Mouse (Mus musculus) activated CD4-positive, CD25-positive, alpha-beta regulatory T cell, adult 4 months (primary cell): ENCODE data around the gene Amotl1. TPM values are rescaled to one million over a fixed set of nuclear protein-coding genes. Genes with fewer than 3 reads are reported as not detected.

Source experiments
- ATAC-seq: one replicate; pipeline ENCODE4 v1.8.0; 2017
- polyA plus RNA-seq, 2 experiments: library from polyadenylated mRNA; unstranded; fragments of 100-300 nt; shearing (Covaris generic); gene quantifications; one replicate each; pipeline ENCODE4 v1.2.1; 2017

The Amotl1 gene
- polyA plus RNA-seq, 2 experiments from 2014 or later: 0.32 to 0.57 TPM

- ATAC-seq: no peak
Measured at GRCm38 (mm10) chr9:14641310-14642067, 3.4 kb downstream of the Amotl1 start.

GRCm38 (mm10) chr9:14636244-14636643 is 8.6 kb downstream of the Amotl1 start:
- no peak for ATAC-seq

- ATAC-seq: no peak
Measured at GRCm38 (mm10) chr9:14635551-14635950, 9.3 kb downstream of the Amotl1 start.

DNA sequence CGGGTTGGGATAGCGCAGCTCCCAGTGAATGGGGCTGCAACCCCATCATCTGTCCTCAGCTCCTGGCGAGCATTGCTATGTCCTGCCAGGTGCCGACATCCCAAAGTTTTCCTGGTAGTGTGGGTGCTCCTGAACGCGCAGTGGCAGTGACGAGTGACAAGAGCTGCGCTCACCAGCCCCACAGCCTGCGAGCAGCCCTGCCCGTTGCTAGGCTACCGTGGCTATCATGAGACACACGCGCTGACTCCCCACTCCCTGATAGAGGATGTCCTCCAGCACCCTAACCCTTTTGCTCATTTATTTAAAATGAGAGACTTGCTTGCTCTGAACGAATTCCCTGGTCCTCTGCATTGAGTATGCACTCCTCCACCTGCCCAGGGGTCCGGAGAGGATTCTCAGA is 10.7 kb downstream of the Amotl1 start:
- no peak for ATAC-seq

DNA sequence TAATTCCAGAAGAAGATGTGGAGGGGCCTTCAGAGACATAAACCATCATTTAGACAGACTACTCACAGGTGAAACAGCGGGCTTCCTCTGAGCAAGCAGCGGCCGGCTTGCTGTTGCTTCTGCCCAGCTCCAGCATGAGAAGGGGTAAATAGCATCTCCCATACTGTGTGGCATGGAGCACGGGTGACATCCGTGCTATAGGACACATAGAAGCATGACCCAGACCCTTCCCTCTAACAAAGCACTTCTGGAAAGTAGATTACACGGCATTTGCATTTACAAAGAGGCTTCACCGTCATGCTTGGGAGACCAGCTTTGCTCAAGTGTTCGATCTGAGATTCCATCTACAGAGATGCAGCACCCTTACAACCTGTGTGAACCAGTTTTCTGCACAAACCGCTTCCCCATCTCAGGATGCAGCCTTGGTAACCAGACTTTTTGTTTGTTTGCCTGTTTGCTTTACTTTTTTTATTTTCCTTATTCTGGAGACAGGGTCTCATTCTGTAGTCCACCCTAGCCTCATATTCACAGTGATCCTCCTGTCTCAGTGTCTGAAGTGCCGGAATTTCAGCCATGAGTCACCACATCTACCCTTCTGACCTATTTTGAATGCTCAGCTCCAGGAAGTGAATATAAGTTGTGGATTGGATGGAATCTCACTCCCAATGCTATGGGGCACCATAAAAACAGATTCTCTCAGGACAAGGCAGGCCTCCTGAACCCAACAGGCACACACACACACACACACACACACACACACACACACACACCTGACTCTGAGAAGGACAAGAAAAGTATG is 12.3 kb downstream of the Amotl1 start:
- ATAC-seq: no peak

DNA sequence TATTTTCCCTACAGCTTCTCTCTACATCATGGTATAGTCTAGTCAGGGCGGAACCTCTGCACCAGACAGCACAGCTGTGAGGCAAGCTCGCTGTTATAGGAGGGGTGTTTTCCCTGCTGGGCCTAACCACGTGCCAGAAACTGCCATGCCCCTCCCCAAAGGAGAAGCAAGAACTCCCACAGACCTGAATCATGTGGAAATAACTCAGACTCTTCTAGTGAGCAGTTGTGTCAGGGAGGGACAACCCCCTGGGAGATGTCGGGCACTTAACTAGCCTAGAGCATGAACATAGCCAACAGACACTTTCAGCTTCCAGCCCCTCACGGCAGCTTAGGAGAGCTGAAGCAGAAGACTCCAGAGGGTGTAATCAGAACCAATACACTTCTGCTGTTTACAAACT is 13.1 kb downstream of the Amotl1 start:
- ATAC-seq: no peak

GRCm38 (mm10) chr9:14627525-14627924 is 17.3 kb downstream of the Amotl1 start:
- ATAC-seq: no peak

GRCm38 (mm10) chr9:14625961-14626360 is 18.9 kb downstream of the Amotl1 start:
- ATAC-seq: no peak

GRCm38 (mm10) chr9:14625024-14625423 is 19.8 kb downstream of the Amotl1 start:
- ATAC-seq: no peak

DNA sequence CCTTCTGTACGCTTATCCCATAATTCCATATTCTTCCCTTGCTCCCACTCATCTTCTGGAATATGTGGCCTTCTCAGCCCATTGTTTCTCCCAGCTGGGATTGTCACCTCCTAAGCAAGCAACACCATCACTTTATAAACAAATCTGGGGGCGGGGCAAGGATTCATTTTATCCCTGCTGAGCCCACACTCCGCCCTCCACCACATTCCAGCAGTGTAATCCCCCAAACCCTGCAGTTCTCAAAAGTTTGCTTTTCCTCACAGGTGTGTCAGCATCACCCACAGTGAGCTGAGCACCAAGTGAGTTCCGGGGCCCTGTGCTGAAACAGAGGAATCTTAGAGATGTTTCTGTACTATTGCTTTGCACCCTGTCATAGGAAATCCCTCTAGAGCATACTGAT is 20.9 kb downstream of the Amotl1 start:
- no peak for ATAC-seq

- no peak for ATAC-seq
Measured at GRCm38 (mm10) chr9:14623250-14623649, 21.6 kb downstream of the Amotl1 start.

DNA sequence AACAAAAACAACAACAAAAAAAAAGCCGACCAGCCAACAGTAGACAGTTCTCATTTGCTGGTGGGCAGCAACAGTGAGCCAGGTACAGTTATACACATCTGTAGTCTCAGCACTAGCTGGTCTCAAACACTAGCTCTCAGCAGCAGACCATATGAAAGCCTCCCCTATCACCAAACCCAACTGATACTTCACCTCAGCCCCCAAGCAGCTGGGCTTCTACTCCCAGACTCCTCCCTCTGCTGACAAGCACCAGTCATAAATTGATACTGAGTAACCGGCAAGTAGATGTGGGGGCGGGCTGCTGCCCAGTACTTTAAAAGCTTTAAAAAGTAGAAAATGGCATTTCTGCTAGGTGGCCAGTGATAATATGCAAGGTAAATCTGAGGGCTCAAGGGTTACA is 22.0 kb downstream of the Amotl1 start:
- ATAC-seq: no peak

GRCm38 (mm10) chr9:14620107-14620506 is 24.7 kb downstream of the Amotl1 start:
- no peak for ATAC-seq

GRCm38 (mm10) chr9:14614931-14615880 is 29.6 kb downstream of the Amotl1 start:
- no peak for ATAC-seq

- ATAC-seq: no peak
Measured at GRCm38 (mm10) chr9:14614205-14614930, 30.5 kb downstream of the Amotl1 start.

DNA sequence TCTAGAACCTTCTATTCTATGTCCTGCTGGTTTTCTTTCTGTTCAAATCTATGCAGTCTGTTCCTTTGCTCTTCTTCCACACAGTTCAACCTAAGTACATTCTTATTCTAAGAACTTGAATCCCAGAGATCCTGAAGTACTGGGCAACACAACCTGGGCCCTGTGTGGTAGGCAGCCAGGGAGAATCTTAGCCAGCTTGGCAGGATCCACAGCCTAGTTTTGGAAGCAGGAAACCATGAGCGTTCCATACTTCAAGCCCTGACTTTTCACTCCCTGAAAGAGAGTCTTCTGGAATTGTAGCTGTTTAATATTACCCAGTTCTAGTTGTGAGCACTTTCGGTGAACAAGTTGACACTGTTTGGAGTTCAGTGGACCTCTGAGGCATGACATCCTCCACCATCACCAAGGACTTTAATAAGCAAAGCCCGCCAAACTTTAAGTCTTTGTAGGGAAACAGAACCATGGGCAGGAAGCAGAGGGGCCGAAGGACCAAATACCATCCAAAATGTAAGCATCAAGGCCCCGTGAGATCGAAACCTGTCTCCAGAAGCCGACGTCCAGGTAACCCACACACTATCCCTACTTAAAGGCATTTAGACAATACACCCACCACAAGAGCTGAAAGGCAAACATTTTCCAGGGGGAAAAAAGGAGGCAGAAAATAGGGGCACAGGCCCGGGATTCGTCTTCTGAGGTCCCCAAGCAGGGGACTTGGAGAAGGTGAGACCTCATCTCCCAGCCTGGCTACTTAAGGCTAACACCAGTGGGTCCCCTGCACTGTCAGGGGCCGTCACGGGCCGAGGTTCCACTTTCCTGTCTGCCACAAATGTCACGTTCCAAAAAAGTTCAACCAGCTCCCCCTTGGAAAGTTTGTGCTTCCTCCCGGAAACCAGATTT is 31.3 kb downstream of the Amotl1 start:
- ATAC-seq: no peak

DNA sequence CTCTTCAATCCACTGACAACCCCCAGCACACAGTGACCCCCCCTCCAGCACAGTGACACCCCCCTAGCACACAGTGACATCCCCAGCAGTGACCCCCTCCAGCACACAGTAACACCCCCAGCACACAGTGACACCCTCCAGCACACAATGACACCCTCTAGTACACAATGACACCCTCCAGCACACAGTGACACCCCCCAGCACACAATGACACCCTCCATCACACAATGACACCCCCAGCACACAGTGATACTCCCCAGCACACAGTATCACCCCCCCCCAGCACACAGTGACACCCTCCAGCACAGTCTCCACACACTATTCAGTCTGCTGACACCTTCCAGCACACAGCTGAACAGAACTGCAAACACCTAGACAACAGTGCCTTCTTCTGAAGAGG is 32.3 kb downstream of the Amotl1 start:
- ATAC-seq: no peak

DNA sequence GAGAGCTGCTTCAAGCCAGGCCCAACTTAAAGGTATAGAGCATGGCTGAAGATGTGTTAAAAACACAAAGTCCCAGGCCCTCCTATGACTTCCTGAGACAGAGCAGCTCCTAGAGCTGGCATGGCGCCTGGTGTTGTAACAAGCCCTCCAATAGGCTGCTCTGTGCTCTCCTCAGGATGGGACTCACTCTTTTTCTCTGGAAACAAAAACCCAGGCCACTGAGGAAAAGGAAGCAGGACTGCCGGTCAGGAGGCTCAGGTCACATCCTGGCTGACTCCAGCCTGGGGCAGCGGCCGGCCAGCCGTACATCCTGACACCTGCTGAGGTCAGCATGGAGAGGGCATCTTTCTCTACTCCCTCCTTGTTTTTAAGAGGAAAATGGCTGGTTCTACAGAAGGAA is 36.3 kb downstream of the Amotl1 start:
- no peak for ATAC-seq

- no peak for ATAC-seq
Measured at GRCm38 (mm10) chr9:14607464-14607863, 37.4 kb downstream of the Amotl1 start.

- ATAC-seq: no peak
Measured at GRCm38 (mm10) chr9:14605992-14606391, 38.9 kb downstream of the Amotl1 start.

DNA sequence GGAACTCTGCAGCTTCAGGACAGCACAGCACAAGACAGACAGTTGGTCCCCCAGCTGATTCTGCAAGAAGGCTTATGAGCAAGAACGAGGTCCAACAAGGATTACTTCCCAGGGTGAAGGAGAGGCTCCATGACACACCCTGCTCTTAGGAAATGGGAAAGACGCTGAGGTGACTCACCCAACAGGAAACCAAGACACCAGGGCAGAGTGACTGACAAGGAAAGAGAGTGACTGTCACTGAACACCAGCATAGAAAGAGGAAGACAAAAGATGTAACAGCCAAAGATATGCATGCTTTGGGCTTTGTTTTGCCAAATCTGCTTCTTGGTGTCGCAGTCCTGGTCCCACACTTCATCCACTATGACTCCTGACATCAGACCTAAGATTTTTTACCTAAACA is 40.5 kb downstream of the Amotl1 start:
- ATAC-seq: no peak
